Mouse (Mus musculus): ENCODE data around the gene Hmgcs2.

DNA sequence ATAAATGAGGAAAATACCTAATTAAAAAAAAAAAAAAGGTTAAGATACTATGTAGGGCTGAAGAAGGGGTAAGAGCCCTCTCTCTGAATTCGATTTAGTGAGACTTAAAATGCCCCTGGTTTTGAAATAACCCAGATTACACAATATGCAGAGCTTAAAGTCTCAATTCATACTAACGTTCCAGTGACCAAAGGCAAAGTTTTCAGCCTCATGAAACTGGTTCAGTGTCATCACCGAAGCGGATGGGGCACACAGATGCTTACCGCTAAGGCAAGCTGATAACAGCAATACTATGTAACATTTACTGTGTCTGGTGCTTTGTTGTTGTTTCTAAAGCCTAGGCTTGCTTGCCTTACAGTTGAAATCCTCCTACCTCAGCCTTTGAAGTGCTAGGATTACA, 42.0 kb downstream of the Hmgcs2 start:
- TF ChIP-seq CTCF (IDR thresholded peaks at IDR 0.05; ENCODE audit: borderline replicate concordance, insufficient read depth, low read depth, low read length) (no peak), POLR2A (IDR thresholded peaks at IDR 0.05; ENCODE audit: borderline replicate concordance, insufficient read depth, low read length) (no peak)

Measured in cerebellum, adult 2 months (tissue).